Mouse (Mus musculus) forebrain, embryonic 11.5 days (tissue): ENCODE measurements around the gene Trex2. TPM values are rescaled to one million over a fixed set of nuclear protein-coding genes. Genes with fewer than 3 reads are reported as not detected.

Experiments used
- ATAC-seq: fragments of 200-750 bp; cut with Nextera tagmentation; replicated peaks from 2 replicates; pipeline ENCODE4 v1.8.0; 2017; ENCODE audit warnings: moderate TSS enrichment; ENCODE audit not compliant: low FRiP score
- DNase-seq: peaks from one replicate; pipeline ENCODE4 v3.0.0-alpha.2; 2017; ENCODE audit warnings: low spot score
- H3K27ac ChIP-seq: fragments of 300-500 bp; sonication (generic); 2 replicates; pipeline ENCODE4 v1.5.1; 2014; ENCODE audit warnings: low read depth, low read length
- H3K27me3 ChIP-seq: fragments of 300-500 bp; sonication (generic); 2 replicates; pipeline ENCODE4 v1.6.1; 2014; ENCODE audit warnings: mild to moderate bottlenecking, low read length, mixed read lengths; ENCODE audit not compliant: control insufficient read depth, insufficient read depth
- H3K36me3 ChIP-seq: fragments of 300-500 bp; sonication (generic); 2 replicates; pipeline ENCODE4 v1.6.1; 2014; ENCODE audit warnings: mild to moderate bottlenecking, low read length, moderate library complexity, mixed read lengths; ENCODE audit not compliant: control insufficient read depth, insufficient read depth
- H3K4me1 ChIP-seq: fragments of 300-500 bp; sonication (generic); replicated peaks from 2 replicates; pipeline ENCODE4 v1.6.1; 2014; ENCODE audit warnings: low read length, mixed read lengths; ENCODE audit not compliant: control insufficient read depth, insufficient read depth
- H3K4me2 ChIP-seq: fragments of 300-500 bp; sonication (generic); 2 replicates; pipeline ENCODE4 v1.6.1; 2014; ENCODE audit warnings: low read depth, mild to moderate bottlenecking, low read length, moderate library complexity, mixed read lengths; ENCODE audit not compliant: severe bottlenecking
- H3K4me3 ChIP-seq: fragments of 300-500 bp; sonication (generic); 2 replicates; pipeline ENCODE4 v1.5.1; 2014; ENCODE audit warnings: low read depth, low read length
- H3K9ac ChIP-seq: fragments of 300-500 bp; sonication (generic); 2 replicates; pipeline ENCODE4 v1.6.1; 2014; ENCODE audit warnings: low read length
- H3K9me3 ChIP-seq: fragments of 300-500 bp; sonication (generic); 2 replicates; pipeline ENCODE4 v1.6.1; 2016; ENCODE audit warnings: low read length, mixed read lengths; ENCODE audit not compliant: control insufficient read depth
- WGBS: fragments of 180-500 bp; shearing (Covaris S2); extraction: QIAGEN DNeasy Blood & Tissue Kit; methylation state at CpG from one replicate; pipeline ENCODE4 v1.1.7; 2014; 5-methylcytosine and 5-hydroxymethylcytosine counted together
- polyA plus RNA-seq: library from polyadenylated mRNA; unstranded; fragments of >200 nt; fragmentation: Nextera tagmentation; extraction: Ambion mirVana; gene quantifications from 2 replicates; pipeline ENCODE4 v1.2.1, GENCODE M21; 2014

The Trex2 gene
- polyA plus RNA-seq, 1 experiment from 2014 or later = not detected

DNA sequence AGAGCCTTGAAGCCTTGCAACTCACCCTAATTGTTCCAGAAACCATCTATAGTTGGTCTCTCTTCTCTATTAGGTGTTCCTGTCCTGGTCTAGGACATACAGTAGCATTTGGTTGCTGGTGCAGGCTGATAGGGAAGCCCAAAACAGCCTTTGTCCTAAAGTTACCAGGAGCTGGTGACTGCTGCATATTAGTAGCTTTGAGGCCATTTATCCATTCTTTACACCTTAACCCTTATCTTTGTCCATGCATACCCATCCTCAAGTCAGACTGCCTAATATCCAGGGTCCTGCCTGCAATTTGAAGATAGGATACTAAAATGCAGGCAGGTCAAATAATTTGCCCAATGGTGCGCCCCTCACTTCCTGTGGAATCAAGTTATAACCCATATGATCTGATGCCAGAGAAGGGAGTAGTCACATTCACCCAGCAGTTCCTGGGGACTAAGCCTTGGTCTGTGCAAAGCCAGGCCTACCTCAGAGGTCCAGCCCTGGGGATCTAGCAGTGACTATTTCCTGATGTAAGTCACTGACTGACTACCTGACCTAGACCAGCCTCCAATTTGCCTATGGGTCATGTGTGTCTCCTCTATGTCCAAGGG is 40.6 kb upstream of the Trex2 start:
- H3K4me1 ChIP-seq = no peaks in the 10 kb centered on the region
- 90% methylated on average over 1 of the region's 1 CpGs for WGBS
- H3K36me3 ChIP-seq = no peaks in the 10 kb centered on the region
- H3K4me3 ChIP-seq = no peak overlapping the region
- no peak overlapping the region for H3K9ac ChIP-seq
- H3K9me3 ChIP-seq = no peaks in the 10 kb centered on the region
- H3K27ac ChIP-seq = no peak overlapping the region
- no peaks in the 10 kb centered on the region; the same call in 1 of the 2 replicates for H3K27me3 ChIP-seq
- DNase-seq (no peak), ATAC-seq (no peak)
- no peak overlapping the region for H3K4me2 ChIP-seq

DNA sequence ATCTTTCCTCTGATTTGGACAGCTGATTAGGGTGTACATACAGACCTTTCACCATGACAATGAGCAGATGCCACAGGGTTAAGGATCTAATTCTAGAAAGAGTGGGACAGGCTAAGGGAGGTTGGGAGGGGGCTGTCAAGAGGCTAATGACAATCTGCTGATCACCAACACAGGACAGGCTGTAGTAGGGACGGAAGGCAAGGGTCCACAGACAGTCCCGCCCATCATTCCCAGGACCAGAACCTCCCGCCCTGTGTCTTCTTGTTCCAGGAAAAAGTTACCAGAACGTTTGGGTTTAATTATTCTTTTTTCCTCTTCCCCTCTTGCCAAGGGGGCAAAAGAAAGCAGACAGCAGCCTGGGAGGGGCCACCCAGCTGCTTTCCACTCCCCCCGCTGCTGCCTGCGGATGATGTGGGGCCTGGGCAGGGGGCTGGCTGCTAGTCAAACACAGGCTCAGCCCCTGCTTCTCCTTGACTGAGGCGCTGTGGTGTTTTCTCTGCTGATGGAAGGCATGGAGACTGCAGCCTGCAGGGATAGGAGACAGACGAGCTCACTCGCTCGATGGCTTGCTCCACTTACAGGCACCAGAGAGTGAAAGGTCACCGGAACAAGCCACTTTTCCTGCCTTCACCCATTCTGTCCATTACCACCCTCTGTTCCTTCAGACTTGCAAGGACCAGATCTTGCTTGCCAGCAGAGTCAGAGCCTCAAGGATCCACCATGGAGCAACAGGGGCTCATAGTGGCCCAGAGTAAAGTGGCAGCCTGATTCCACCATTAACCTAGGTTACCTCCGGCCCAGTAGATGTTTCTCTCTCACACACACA is 39.4 kb upstream of the Trex2 start:
- Histone ChIP-seq H3K9ac (no peak overlapping the region), H3K27me3 (no peaks in the 10 kb centered on the region; the same call in 1 of the 2 replicates), H3K9me3 (no peaks in the 10 kb centered on the region), H3K4me2 (no peak overlapping the region), H3K4me1 (no peaks in the 10 kb centered on the region), H3K27ac (no peak overlapping the region), H3K4me3 (no peak overlapping the region), H3K36me3 (no peaks in the 10 kb centered on the region)
- ATAC-seq (no peak), DNase-seq (no peak)
- 67% methylated on average over 12 of the region's 12 CpGs for whole genome bisulfite sequencing

DNA sequence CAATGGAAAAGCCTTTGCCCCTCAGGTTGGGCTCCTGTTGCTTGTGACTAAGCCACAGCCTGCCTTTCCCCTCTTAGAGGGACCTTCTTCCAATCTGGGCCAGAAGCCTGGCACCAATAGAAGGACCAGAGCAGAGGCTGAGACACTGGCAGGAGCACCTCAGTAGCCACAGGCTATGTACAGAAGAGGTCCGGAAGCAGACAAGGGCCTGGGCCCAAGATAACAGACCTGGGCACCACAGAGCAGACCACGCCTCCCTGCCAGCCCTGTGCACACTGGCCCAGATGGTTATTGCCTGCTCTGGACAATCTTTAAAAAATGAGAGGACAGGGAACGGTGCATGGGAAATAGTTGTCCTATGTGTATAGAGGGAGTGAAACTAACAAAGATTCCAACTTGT is 36.6 kb upstream of the Trex2 start:
- 93% methylated on average over 3 of the region's 3 CpGs for WGBS

DNA sequence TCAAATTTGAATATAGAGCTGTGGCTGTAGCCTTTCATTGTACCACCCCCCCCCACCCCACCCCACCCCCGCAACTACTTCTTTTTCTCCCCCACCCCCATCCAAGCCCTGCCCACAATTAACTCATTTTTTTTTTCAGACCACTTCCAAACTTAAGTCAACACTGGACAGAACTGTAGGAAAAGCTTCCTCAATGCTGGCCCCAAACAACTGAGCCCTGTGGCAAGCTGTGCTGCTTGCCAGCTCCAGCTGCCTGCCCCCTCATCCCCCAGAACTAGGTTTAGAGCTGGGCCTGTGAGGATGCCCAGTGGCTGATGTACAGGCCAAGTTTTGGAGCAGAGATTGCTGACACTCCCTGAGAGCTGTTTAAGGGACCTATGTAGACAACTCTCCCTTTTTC is 33.6 kb upstream of the Trex2 start:
- no peaks in the 10 kb centered on the region for H3K36me3 ChIP-seq
- H3K27me3 ChIP-seq = no peaks in the 10 kb centered on the region
- no peaks in the 10 kb centered on the region for H3K9me3 ChIP-seq
- WGBS = 67% methylated on average over 1 of the region's 1 CpGs
- H3K4me1 ChIP-seq = no peaks in the 10 kb centered on the region
- no peak for DNase-seq
- H3K27ac ChIP-seq = no peak overlapping the region
- ATAC-seq = no peak
- no peak overlapping the region for H3K9ac ChIP-seq
- no peak overlapping the region for H3K4me3 ChIP-seq
- H3K4me2 ChIP-seq = no peak overlapping the region

More for the DNA sequence above, 36.6 kb upstream of the Trex2 start:
- no peaks in the 10 kb centered on the region for H3K27me3 ChIP-seq
- H3K4me3 ChIP-seq = no peak overlapping the region
- H3K27ac ChIP-seq = no peak overlapping the region
- no peaks in the 10 kb centered on the region for H3K9me3 ChIP-seq
- ATAC-seq (no peak), DNase-seq (no peak)
- H3K9ac ChIP-seq = no peak overlapping the region
- H3K4me2 ChIP-seq = no peak overlapping the region
- H3K36me3 ChIP-seq = no peaks in the 10 kb centered on the region
- no peaks in the 10 kb centered on the region for H3K4me1 ChIP-seq

DNA sequence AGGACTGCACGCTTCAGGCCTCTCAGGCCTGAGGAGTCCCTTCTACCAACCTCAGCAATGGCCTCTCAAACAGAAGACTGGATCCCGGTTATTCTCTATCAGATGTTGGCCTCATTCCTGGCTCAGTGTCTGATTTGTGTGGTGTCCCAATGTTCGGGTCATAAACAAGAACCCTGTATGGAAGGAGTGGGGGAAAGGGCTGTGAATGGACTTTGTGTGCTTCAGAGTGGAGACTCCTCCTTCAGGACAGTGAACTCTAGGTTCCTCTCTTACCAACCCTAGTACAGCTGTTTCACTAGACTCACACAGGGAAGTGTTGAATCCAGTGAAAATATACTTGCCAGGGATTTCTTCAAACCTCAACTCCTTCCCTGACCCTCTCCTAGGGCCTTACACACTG is 33.2 kb upstream of the Trex2 start:
- DNase-seq = no peak
- WGBS = 72% methylated on average over 3 of the region's 3 CpGs
- Histone ChIP-seq H3K4me3 (no peak overlapping the region), H3K9ac (no peak overlapping the region), H3K4me2 (no peak overlapping the region), H3K27ac (no peak overlapping the region), H3K36me3 (no peaks in the 10 kb centered on the region), H3K9me3 (no peaks in the 10 kb centered on the region), H3K27me3 (no peaks in the 10 kb centered on the region), H3K4me1 (no peaks in the 10 kb centered on the region)
- ATAC-seq = no peak

DNA sequence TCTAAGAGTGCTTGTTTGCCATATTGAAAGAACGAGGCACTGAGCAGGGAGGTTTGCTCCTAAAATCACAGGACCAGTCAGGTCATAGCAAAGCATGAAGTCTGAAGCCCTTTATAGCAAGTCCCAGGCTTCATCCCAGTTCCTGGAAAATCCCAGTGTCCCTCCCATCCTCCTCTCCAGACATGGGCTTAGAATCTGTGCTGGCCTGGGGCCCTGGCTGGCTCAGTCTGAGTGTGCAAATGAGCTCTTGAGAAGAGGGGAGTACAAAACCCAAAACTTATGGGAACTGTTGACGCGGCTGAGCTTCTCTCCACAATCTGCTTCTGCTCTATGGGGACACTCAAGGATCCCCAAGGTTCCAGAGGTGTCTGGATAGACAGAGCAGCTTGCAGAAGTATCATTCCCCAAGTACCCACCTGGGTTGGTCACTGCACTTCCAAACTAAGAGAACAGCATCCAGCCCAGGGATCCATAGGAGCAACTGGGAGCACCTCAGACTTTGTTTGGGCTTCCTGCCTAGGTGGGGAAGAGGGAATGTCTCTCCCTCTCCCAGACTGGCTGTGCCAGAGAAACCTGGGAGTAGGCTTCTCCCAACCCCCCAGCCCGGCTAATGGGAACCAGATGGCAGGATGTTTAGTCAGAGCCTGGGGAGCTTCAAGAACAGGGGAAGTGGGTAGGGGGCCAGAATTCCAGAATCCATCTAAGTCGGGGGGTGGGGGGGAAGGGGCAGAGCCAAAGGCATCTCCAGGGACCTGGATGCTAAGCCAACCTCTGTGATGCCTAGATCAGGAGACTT is 32.5 kb upstream of the Trex2 start:
- H3K27ac ChIP-seq = no peak overlapping the region
- no peaks in the 10 kb centered on the region for H3K27me3 ChIP-seq
- H3K9ac ChIP-seq = no peak overlapping the region
- no peak overlapping the region for H3K4me3 ChIP-seq
- peak; percentile 53 for DNase-seq
- H3K4me2 ChIP-seq = no peak overlapping the region
- H3K4me1 ChIP-seq = no peaks in the 10 kb centered on the region
- WGBS = 77% methylated on average over 5 of the region's 5 CpGs
- no peaks in the 10 kb centered on the region for H3K9me3 ChIP-seq
- ATAC-seq = no peak
- no peaks in the 10 kb centered on the region for H3K36me3 ChIP-seq

GRCm38 (mm10) chrX:73465483-73466186 is 30.5 kb upstream of the Trex2 start:
- WGBS = 87% methylated on average over 9 of the region's 9 CpGs
- Histone ChIP-seq H3K9ac (no peak overlapping the region), H3K27me3 (no peaks in the 10 kb centered on the region), H3K27ac (no peak overlapping the region), H3K4me3 (no peak overlapping the region), H3K9me3 (no peaks in the 10 kb centered on the region), H3K4me2 (no peak overlapping the region), H3K4me1 (no peaks in the 10 kb centered on the region), H3K36me3 (no peaks in the 10 kb centered on the region)
- ATAC-seq (no peak), DNase-seq (peak; percentile 6)

- ATAC-seq = no peak
- Histone ChIP-seq H3K27ac (no peak overlapping the region), H3K27me3 (no peaks in the 10 kb centered on the region), H3K36me3 (no peaks in the 10 kb centered on the region), H3K9ac (no peak overlapping the region), H3K4me1 (no peaks in the 10 kb centered on the region), H3K4me3 (no peak overlapping the region), H3K9me3 (no peaks in the 10 kb centered on the region), H3K4me2 (no peak overlapping the region)
- 77% methylated on average over 4 of the region's 4 CpGs for WGBS
- no peak for DNase-seq
Observed at GRCm38 (mm10) chrX:73460792-73461191, 25.6 kb upstream of the Trex2 start.
